Mouse (Mus musculus): ENCODE measurements around the gene Psmg4.

Psmg4 gene

DNA sequence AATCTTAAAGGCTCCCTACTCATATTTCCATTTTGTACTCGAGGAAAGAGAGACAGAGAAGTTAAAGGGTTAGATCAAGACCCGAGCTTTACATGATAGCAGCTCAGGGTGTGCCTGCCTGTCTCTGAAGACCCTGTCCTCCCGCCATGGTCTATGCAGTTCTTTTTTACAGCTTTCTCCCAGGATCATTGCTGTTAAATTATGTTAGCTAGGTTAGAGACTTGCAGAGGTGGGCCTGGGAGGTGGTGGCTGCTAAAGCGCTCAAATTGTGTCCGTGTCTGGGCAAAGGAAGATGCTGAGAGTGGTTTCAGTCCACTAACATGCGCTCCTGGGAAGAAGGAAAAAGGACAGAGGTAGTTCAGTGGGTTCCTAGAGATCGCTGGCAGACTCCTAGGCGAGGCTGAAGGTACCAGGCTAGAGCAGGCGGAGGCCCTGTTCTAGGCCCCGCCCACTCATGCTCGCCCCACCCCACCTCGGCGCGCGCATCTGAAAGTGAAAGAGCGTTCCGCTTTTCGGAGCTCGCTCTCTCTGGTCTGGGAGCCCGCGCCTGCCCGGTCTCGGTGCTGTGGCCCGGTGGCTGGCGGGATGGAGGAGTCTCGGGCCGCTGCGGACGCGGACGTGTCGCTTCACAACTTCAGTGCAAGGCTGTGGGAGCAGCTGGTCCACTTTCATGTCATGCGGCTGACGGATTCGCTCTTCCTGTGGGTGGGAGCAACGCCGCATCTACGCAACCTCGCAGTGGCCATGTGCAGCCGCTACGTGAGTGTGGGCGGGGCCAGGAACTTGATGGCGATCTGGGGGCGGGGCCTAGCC, at the start of gene Psmg4:
Psmg4 (plus strand) TSS at position 474 of the 813 bp plus-strand sequence.
- peak; percentile 95 for DNase-seq (ENCODE audit: low spot score in 2 of 2)

DNA sequence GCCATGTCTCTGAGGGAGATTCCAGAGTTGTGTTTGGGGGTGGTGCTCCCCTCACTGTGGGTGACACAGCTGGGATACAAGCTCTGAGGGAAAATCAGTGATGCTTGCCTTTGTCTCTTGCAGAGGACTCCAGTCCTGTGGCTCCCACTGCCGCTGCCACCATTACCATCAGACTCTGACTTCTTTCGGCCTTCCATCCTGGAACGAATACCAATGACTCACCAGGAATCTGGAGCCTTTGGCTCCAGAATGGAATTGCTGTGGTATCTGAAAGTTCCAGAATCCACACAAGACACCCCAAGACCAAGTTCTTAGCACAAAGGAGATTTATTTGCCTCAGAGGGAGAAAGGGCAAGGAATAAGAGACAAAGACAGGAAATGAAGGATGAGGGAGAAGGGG, 49.7 kb upstream of the Psmg4 start:
- DNase-seq (ENCODE audit: low spot score in 2 of 2): no peak

- DNase-seq (ENCODE audit: low spot score in 2 of 2): no peak
These were observed 48.1 kb upstream of the Psmg4 start for GRCm38 (mm10) chr13:34114654-34115053.

GRCm38 (mm10) chr13:34116508-34116907, 46.3 kb upstream of the Psmg4 start:
- DNase-seq (ENCODE audit: low spot score in 2 of 2): no peak

DNA sequence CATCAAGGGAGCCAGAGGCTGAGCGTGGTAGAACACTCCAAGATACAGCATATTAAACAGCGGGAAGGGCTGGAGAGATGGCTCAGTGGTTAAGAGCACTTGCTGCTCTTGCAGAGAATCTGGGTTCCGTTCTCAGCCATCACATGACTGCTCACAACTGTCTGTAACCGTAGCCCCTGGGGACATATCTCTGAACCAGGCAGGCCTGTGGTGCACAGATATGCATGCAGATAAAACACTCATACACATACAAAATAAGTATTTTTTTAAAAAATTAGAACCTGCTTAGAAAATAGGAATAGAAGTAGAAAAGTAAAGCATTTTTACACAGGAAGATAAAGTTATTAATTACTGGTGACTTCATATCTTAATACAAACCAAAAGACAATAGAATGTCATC, 43.9 kb upstream of the Psmg4 start:
- no peak for DNase-seq (ENCODE audit: low spot score in 2 of 2)

DNA sequence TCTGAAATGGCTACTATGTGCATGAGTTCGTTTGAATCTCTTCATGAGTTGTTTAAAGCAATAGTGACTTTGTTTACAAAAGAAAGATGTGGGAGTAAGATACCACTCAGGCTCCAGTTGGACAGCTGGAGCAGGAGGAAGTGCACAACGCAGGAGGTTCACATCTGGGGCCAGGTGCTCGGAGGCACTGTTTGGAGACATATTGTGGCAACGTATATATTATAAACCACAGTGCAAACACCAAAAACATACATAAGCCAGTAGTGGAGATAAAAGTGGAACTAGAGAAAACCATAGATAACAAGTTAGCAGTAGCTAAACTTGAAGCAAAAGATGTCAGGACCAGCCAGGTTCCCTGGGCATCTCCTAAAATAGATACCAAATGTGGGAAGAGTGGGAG, 43.4 kb upstream of the Psmg4 start:
- no peak for DNase-seq (ENCODE audit: low spot score in 2 of 2)

GRCm38 (mm10) chr13:34120536-34120935, 42.2 kb upstream of the Psmg4 start:
- DNase-seq (ENCODE audit: low spot score in 2 of 2): no peak

DNA sequence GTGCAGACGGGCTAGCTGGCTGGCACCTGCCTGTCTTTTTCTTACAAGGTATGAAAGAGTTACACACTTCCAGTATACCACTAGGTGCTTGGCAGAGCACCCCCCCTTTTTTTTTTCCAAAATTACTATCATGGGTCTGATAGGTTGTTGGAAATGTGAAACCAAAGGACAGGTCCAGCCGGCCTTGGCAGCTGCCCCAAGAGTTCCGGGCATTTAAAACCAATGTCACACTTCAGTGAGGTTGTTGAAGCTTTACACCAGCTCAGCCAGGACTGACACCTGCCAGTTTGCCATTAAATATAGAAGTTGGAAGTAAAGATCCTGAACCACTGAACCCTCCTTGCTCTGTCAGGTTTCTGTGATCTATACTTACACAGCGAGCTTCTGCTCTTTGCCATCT, 37.1 kb upstream of the Psmg4 start:
- peak in 1 of 2 experiments; percentile 58 for DNase-seq (ENCODE audit: low spot score in 2 of 2)

DNA sequence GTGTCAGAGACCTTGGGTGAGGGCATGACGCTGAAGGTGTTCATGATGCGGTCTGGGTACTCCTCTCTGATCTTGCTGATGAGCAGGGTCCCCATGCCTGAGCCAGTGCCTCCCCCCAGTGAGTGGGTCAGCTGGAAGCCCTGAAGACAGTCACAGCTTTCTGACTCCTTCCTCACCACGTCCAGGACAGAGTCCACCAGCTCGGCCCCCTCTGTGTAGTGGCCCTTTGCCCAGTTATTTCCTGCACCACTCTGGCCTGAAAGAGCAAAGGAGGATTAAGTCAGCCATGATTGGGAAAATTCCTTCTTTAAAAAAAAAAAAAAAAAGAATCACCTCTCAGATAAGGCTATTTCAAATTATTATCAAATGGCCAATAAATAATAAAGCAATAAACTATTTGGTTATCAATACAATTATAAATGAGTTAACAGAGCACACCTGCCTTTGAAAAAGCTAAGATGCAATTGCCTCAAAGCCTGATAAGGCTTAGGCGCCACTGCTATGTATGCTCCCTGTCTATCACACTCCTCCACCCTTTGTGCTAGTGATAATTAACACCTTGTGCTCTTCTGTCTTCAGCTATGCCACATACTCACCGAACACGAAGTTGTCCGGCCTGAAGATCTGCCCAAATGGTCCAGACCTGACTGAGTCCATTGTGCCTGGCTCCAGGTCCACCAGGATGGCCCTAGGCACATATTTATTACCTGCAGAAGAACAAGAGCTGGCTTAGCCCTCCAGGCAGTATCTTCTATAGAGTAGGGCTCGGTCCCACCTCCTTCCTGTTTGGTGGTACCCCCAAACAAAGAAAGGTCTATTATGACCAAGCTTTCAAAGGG, 34.3 kb upstream of the Psmg4 start:
- peak; percentile 45 to 50 for DNase-seq (ENCODE audit: low spot score in 2 of 2)

DNA sequence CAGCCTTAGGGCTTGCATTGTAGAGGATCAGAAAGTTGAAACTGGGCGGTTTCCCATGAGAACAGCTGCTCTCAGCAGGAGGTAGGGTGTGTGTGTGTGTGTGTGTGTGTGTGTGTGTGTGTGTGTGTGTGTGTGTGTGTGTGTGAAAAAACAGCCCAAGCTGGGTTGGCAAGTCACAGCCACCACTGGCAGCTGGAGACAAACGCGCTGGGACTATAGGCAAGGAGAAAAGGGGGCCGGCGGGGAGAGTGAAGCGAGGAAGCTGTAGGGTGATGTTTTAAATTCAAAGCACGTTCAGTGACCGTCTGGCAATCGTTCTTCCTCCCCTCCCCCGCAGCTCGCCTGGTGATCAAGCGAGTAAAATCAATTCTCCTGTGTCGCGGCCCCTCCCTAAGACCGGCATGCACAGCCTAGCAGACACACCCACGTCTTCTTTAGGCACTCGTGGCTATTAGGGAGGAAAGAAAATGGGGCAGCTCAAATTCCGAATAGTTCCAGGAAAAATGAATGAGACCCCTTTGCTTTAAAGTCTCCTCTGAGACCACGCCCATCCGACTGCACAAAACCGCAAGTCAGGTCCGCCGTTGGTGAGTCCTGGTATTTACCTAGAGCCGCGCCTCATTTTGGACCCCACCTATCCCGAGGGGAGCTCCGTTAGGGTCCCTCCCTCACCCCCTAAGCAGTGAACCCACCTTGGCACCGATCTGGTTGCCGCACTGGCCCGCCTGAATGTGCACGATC, 33.1 kb upstream of the Psmg4 start:
- DNase-seq (ENCODE audit: low spot score in 2 of 2): peak; percentile 86 to 89

DNA sequence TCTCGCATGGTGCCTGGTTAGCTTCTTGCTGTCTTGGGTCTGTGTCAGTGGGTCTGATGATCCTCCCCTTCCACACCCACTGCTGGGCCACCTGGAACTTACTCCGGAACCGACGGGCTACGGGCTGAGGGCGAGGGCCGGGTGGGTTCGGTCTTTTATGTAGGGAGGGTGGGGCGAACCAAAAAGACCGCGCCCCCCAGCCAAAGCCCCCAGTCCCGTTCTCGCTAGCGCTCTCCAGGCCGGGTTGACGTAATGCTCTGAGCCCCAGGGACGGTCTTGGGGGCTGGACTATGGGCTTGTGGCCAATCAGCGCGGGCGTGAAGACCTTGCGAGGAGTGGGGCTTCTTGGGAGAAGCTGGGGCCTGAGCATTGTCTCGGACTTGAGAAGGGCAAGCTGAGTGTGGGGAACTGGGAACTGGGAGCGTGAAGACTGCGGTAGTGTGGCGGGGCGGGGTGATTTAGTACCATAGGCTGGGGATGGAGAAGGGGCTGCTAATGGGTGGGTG, 32.5 kb upstream of the Psmg4 start, which contains the start of gene Tubb2b:
Tubb2b (minus strand) TSS at position 241 of the 506 bp plus-strand sequence.
- DNase-seq (ENCODE audit: low spot score in 2 of 2): peak; percentile 97 to 98

DNA sequence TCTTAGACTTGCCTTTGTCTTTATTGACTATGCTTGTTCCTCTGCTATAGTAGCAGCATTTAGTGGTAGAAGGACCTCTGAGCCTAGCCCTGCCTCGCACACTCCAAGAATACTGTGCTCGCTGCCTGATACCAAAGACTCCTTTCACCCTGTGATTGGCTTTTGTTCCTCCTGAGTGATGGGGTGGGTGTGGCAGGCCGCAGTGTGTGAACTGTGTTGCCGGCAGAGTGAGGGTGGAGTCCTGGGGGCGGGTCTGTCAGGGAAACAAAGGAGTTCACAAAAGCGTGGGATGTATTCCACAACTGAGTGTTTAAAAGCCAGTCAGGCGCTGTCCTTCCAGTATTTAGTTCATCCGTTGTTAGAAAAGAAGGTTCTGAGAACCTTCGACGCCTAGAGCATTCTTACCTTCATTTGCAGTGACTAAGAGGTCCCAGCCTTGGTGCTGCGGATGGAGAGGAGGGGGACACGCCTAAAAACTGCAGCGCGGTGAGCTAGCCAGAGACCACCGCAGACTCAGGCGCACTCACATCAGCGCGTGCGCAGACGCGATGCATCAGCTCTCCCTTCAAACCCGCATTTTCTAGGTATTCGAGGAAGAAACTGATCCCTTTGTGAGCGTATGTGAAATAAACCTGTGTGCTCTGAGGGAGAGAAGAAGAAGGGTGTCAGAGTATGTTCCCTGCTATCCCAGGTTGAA, 31.6 kb upstream of the Psmg4 start:
- DNase-seq (ENCODE audit: low spot score in 2 of 2): peak; percentile 78 to 86

GRCm38 (mm10) chr13:34131708-34132060, 31.1 kb upstream of the Psmg4 start:
- peak; percentile 86 to 89 for DNase-seq (ENCODE audit: low spot score in 2 of 2)

DNA sequence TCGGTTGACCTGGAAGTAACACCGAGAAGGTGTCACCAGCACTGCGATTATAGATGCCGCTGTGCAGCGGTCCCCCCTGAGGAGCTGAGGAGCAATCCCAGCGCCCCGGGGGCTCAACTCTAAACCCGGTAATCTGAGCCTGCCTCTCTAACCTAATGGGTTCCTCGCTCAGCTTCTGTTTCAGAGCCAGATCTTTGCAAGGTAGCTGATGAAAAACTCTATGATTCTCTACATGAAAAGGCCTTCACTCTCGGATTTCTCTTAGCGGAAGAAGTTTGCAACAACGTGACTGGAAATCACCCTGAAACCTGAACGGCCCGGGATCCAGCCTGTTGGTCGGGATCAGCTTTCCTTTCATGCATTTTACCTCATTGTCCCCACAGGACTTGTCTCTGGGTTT, 30.5 kb upstream of the Psmg4 start:
- DNase-seq (ENCODE audit: low spot score in 2 of 2): no peak

DNA sequence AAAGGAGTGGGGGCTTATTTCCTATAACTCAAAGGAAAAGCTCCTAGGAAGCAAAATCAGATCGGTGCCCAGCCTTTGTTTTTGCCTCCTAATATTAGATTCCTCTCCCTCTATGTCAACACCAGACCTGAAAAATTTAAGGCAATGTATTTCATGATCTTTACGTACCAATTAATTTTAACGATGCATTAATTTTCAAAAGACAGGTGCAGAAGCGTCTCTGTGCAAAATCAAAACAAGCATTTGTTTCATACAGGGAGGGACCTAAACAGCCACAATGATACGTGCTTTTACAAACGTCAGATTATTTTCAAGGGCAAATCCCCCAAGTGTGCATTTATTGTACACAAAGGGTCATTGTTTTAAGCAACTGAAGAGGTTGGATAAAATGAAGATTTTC, 29.9 kb upstream of the Psmg4 start:
- DNase-seq (ENCODE audit: low spot score in 2 of 2): no peak

DNA sequence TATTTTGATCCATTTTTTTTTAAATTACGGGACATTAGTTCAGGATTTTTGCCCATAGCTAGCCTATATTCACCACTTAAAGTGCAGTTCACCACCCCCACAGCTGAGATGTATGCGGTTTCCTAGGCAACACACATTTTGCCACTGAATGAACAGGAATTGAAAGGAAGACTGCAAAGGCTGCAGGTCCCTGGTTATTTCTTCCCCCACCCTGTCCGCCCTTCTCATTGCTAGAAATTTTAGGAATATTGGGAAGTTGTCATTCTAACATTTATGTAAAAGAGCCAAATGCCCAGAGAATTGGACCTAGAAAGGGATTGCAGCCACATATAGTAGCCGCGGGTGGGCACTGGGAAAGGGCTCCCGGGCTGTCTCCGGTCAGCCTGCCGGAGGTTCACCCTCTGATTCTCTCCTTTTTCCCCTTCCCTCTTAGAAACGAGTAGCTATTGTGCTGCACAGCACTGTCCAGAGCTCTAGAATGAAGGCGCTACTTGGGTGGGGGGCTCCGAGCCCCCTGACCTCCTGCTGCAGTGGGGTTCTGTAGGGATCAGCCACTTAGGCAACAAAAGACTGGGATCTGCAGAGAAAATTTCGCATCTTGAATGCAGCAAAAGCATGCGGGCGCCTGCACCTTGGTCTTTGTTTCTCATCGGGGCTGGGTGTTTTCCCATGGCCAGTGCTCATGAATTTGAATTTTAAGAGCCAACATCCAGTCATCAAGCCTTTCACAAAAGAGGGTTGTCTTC, 29.3 kb upstream of the Psmg4 start:
- DNase-seq (ENCODE audit: low spot score in 2 of 2): peak; percentile 61 to 71

GRCm38 (mm10) chr13:34134276-34134675, 28.5 kb upstream of the Psmg4 start:
- DNase-seq (ENCODE audit: low spot score in 2 of 2): peak; percentile 48 to 74

DNA sequence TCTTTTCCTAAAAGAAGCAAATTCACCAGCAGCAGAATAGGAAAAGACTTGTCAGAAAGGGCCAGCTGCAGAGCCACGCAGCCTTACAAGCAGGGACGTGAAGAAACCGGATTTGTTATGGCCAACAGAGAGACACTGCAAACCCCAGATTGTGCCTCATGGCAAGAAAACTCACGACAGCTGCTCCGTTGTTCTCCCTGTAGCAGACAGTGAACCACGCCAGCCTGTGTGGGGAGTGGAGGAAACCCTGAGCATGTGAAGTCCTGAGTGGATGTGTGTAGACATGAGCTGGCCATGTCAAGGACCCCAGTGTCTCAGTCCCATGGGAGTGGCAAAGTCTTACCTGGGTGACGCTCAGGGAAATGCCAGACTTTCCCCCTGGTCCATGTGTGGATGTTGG, 26.2 kb upstream of the Psmg4 start:
- peak; percentile 79 to 86 for DNase-seq (ENCODE audit: low spot score in 2 of 2)

- DNase-seq (ENCODE audit: low spot score in 2 of 2): no peak
These were observed 19.4 kb upstream of the Psmg4 start for GRCm38 (mm10) chr13:34143389-34143788.

DNA sequence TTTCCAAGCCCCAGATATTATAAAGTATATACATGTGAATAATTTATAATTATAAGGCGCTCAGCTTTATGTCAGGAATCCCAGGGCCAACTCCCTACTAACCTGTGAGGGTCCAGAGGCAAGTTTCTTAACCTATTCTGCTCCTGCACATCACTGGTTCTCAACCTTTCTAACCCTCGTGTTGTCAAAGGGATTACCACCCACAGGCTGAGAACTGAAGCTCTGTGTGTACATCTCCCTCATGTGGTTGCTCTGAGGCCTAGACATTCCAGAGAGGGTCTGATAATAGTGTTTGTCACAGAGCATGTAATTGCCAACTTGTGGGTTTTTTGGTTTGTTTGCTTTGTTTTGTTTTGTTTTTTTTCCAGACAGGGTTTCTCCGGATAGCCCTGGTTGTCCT, 15.8 kb upstream of the Psmg4 start:
- DNase-seq (ENCODE audit: low spot score in 2 of 2): no peak

- no peak for DNase-seq (ENCODE audit: low spot score in 2 of 2)
These were observed 14.6 kb upstream of the Psmg4 start for GRCm38 (mm10) chr13:34148181-34148580.

Measured in right cerebral cortex, postnatal 10 days (tissue).